Mouse (Mus musculus): Measurements from ENCODE around the gene Apobec2.

DNA sequence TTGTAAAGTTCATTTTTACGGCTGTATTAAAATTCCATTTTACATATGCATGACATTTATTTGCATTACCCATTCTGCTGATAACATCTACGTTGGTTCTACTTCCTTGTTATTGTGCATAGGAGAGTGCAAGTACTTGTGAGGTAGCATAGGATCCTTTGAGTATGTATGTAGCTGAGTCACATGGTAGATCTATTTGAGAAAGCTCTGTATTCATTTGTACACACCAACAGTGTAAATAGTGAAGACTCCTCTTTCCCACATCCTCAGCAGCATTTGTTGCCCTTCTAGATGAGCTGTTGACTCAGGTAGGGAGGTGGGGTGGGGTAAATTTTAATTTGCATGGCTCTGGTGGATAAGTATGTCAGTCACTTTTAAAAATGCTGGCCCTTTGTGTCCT, 28.9 kb downstream of the Apobec2 start:
- no peak for TF ChIP-seq CTCF (IDR thresholded peaks at IDR 0.05)
- no peak for TF ChIP-seq EP300 (IDR thresholded peaks at IDR 0.05)
